Mouse (Mus musculus) testis, adult 2 months (tissue): Measurements from ENCODE around the gene Mfsd10. TPM values are rescaled to one million over a fixed set of nuclear protein-coding genes. Genes with fewer than 3 reads are reported as not detected.
"Not testable (repeated sequence)": the region's sequence is repeated elsewhere in the genome, so short reads cannot be mapped to it uniquely, and the experiment has no call there.

Experiments
- H3K27ac ChIP-seq: fragments of 200-500 bp; 2 replicates; pipeline ENCODE4 v1.5.1; 2012; ENCODE audit warnings: low read depth, low read length; ENCODE audit not compliant: control insufficient read depth, insufficient read depth
- H3K27me3 ChIP-seq: fragments of 200-500 bp; 2 replicates; pipeline ENCODE4 v1.6.1; 2012; ENCODE audit warnings: mild to moderate bottlenecking, low read length, moderate library complexity; ENCODE audit not compliant: control insufficient read depth, insufficient read depth
- H3K36me3 ChIP-seq: fragments of 200-500 bp; 2 replicates; pipeline ENCODE4 v1.6.1; 2012; ENCODE audit warnings: mild to moderate bottlenecking, low read length; ENCODE audit not compliant: control insufficient read depth, insufficient read depth
- H3K4me1 ChIP-seq: fragments of 200-500 bp; 2 replicates; pipeline ENCODE4 v1.6.1; 2012; ENCODE audit warnings: low read length; ENCODE audit not compliant: control insufficient read depth, insufficient read depth
- H3K4me3 ChIP-seq: fragments of 200-500 bp; 2 replicates; pipeline ENCODE4 v1.5.1; 2012; ENCODE audit warnings: low read depth, mild to moderate bottlenecking, low read length, moderate library complexity, mixed read lengths; ENCODE audit not compliant: control insufficient read depth
- CTCF ChIP-seq: fragments of 200-500 bp; IDR thresholded peaks from 2 replicates; pipeline ENCODE4 v1.5.1; 2012; ENCODE audit warnings: low read depth, mild to moderate bottlenecking, inconsistent platforms, low read length, moderate library complexity; ENCODE audit not compliant: control insufficient read depth, insufficient read depth, insufficient replicate concordance
- POLR2A ChIP-seq: fragments of 200-500 bp; IDR thresholded peaks from 2 replicates; pipeline ENCODE4 v1.6.1; 2012; ENCODE audit warnings: low read depth, mild to moderate bottlenecking, inconsistent platforms, low read length, moderate library complexity; ENCODE audit not compliant: control insufficient read depth
- polyA plus RNA-seq: library from polyadenylated mRNA; depleted of rRNA; stranded (reverse); fragments of >200 nt; gene quantifications from 2 replicates; pipeline ENCODE4 v1.2.3, GENCODE M21; 2012; rRNA removed

Mfsd10 gene
- polyA plus RNA-seq, 1 experiment = 27.6 TPM

DNA sequence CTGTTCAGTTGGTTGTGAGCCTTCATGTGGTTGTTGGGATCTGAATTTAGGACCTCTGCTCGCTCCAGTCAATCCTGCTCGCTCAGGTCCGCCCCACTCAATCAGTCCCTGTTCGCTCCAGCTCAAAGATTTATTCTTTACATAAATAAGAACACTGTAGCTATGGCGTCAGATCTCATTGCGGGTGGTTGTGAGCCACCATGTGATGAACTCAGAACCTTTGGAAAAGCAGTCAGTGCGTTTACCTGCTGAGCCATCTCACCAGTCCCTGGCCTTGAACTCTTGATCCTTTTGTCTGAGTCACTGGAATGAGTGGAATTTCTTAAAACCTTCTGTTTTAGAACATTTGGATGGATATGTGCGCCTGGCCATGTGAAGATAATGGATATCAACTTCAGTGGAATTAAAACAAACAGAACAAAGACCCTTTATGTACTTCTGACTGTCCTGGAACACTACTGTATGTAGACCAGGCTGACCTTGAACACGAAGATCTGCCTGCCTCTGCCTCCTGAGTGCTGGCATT is 43.7 kb downstream of the Mfsd10 start:
- no peaks in the 10 kb centered on the region for H3K36me3 ChIP-seq
- no peak overlapping the region; the same call in 1 of the 2 replicates for H3K27ac ChIP-seq

DNA sequence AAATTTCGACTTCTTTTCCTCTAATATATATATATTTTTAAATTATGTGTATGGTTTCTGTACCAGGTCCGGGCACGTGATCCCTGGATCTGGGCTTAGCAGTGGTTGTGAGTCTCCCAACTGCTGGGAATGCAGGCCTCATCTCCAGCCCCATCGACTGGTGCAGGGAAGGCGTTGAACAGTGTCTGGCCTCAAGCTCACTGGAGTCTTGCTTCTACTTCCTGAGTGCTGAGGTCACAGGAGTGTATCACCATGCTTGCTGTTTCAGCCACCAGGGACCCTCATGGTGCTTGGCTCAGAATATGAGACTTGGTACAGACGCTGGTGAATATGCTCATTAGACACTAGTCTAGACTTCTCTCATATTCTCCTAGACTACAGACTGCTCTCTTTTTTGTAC is 44.3 kb downstream of the Mfsd10 start:
- H3K27me3 ChIP-seq = no peaks in the 10 kb centered on the region
- no peak overlapping the region for H3K4me3 ChIP-seq
- TF ChIP-seq CTCF = no peak
- TF ChIP-seq POLR2A = no peak
- peak overlapping the region; percentile 10; the same call in 1 of the 2 replicates for H3K27ac ChIP-seq
- H3K4me1 ChIP-seq = peaks cover 4% of the 10 kb centered on the region
- H3K36me3 ChIP-seq = no peaks in the 10 kb centered on the region

More for the DNA sequence above, 43.7 kb downstream of the Mfsd10 start:
- TF ChIP-seq CTCF (no peak), POLR2A (no peak)
- Histone ChIP-seq H3K4me3 (no peak overlapping the region), H3K27me3 (no peaks in the 10 kb centered on the region), H3K4me1 (peaks cover 4% of the 10 kb centered on the region)

DNA sequence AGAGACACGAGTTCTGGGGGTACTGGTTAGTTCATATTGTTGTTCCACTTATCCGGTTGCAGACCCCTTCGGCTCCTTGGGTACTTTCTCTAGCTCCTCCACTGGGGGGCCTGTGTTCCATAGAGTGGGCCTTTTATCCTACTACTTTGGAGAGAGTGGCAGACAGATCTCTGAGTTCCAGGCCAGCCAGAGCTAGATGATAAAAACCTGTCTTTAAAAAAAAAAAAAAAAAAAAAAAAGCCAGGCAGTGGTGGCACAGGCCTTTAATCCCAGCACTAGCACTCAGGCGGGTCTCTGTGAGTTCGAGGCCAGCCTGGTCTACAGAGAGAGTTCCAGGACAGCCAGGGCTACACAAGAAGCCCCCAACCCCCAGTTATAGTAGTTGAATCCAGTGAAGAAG is 44.8 kb downstream of the Mfsd10 start:
- not testable (repeated sequence) for H3K27ac ChIP-seq

DNA sequence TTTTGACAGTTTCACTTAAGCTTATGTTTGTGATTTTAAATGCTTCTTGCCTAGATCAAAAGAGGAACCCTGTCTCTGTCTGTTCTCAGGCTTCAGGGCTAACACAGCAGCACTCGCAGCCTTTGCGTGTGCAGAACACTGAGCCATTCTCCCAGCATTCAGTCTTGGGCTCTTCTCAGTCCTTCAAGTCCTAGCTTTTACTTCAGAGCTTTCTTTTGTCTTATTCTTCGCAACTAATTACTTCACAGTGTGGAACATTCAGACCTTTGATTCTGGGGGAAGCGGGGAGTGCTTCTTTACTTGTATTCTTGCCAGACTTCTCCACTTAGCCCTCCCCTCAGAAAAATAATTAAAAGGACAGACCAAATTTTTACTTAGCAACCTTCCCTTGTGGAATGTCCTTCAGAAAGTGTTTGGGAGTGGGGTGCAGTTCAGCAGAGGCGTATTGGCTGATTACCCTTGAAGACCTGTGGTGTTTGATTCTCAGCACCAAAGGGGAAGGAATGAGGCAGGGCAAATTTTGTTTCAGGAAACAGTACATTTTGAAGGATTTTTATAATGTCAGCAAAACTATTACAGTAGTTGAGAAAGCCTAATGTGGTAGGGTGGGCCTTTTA is 45.5 kb downstream of the Mfsd10 start:
- Histone ChIP-seq H3K27ac (peak overlapping the region; percentile 58), H3K27me3 (no peaks in the 10 kb centered on the region), H3K4me1 (peaks cover 4% of the 10 kb centered on the region), H3K36me3 (no peaks in the 10 kb centered on the region), H3K4me3 (no peak overlapping the region)
- TF ChIP-seq CTCF (no peak), POLR2A (no peak)

More for the DNA sequence above, 44.8 kb downstream of the Mfsd10 start:
- H3K4me1 ChIP-seq, H3K4me3 ChIP-seq, H3K27me3 ChIP-seq, H3K36me3 ChIP-seq: not testable (repeated sequence)

DNA sequence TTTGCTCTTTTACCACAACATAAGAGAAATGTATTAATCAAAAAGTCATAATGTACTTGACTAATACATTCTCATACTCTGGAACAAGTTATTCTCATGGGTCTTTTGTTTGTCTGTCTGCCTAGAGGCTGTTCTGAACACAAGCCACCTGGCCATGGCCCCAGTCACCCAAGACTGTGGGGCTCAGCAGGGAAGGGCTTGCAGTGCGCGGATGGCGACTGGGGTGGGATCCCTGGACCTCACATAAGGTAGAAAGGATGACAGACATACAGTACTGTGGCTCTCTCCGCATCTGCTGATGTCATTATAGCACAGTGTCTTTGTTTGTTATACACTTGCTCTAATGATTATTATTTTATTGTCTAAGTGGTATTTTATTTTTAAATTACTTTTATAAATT is 46.3 kb downstream of the Mfsd10 start:
- H3K4me3 ChIP-seq = no peak overlapping the region
- no peak for TF ChIP-seq CTCF
- no peaks in the 10 kb centered on the region for H3K36me3 ChIP-seq
- H3K4me1 ChIP-seq = peaks cover 4% of the 10 kb centered on the region
- no peaks in the 10 kb centered on the region for H3K27me3 ChIP-seq
- no peak overlapping the region for H3K27ac ChIP-seq

DNA sequence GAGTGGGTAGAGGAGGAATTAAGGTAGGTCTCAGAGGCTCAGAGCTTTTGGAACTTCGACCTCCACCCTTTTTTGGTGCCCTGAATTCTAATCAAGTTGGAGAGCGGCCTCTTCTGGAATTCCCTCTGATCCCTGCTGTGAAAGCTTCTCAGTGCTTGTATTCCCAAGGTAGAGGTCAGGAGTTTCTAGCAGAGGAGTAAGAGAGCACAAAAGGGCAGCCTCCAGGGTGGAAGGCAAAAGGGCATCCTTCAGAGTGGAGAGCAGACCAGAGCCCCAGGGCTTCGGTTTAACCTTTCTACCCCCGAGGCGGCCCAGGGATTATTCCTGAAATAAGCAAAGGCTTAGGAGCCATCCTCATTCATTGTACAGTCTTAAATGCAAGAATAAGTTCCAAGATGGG is 47.0 kb downstream of the Mfsd10 start:
- TF ChIP-seq CTCF (no peak), POLR2A (no peak)
- Histone ChIP-seq H3K27ac (no peak overlapping the region), H3K27me3 (no peaks in the 10 kb centered on the region), H3K36me3 (no peaks in the 10 kb centered on the region), H3K4me1 (peaks cover 4% of the 10 kb centered on the region), H3K4me3 (no peak overlapping the region)

DNA sequence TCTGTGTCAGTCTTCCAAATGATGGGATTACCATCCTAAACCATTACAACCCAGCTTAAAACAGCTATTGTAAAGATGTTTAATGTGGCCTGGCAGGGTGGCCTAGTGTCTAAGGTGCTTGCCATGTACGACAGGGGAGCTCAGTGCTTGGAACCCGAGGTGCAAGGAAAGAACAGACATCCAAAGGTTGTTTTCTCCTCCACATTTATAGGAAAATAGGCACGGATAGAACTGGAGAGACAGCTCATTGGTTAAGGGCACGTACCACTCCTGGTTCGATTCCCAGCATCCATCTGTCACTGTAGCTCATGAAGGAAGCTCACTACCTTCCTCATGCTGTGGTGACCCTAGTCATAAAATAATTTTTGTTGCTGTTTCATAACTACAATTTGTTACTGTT is 49.1 kb downstream of the Mfsd10 start:
- Histone ChIP-seq H3K4me1 (peaks cover 4% of the 10 kb centered on the region), H3K4me3 (no peak overlapping the region), H3K36me3 (no peaks in the 10 kb centered on the region), H3K27me3 (no peaks in the 10 kb centered on the region), H3K27ac (no peak overlapping the region)
- TF ChIP-seq POLR2A (no peak), CTCF (no peak)

DNA sequence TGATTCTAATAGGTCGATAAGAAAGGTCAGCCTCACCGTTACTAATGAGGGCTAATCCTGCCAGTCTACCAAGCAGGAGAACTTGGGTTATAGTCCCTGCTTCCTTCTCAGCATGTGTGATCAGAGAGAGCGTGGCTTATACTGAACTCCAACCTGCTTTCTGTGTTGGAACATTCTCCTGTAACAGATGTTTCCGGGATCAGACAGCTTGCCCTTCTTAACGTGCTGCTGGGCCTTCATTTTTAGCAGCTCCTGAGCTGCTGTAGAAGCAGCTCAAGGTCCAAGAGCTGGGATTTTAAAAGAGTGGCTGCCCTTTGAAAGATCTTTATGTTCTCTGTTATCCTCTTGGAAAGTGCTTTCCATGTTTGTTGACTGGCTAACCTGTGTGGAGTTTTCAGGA is 51.8 kb downstream of the Mfsd10 start:
- TF ChIP-seq POLR2A (no peak), CTCF (no peak)
- Histone ChIP-seq H3K27ac (peak overlapping the region; percentile 38; the same call in 1 of the 2 replicates), H3K36me3 (no peaks in the 10 kb centered on the region), H3K4me1 (peaks cover 2% of the 10 kb centered on the region), H3K27me3 (no peaks in the 10 kb centered on the region), H3K4me3 (no peak overlapping the region)

Other genes starting within 250 kb of the Mfsd10 start
- 5.4 and 5.8 TPM in 2 replicates for gene Tnip2, start 123.2 kb downstream of the Mfsd10 start, polyA plus RNA-seq
- gene Sh3bp2, start 111.4 kb downstream of the Mfsd10 start, polyA plus RNA-seq = 4.9 and 5.0 TPM in 2 replicates
- gene Add1, start 63.5 kb downstream of the Mfsd10 start, polyA plus RNA-seq = 31.5 and 40.8 TPM in 2 replicates
- 51.4 and 71.3 TPM in 2 replicates for gene Nop14, start 22.9 kb upstream of the Mfsd10 start, polyA plus RNA-seq
- gene Grk4, start 23.2 kb upstream of the Mfsd10 start, polyA plus RNA-seq = 40.0 and 42.0 TPM in 2 replicates
- 17.9 and 18.1 TPM in 2 replicates for gene Htt, start 124.5 kb upstream of the Mfsd10 start, polyA plus RNA-seq